In genomic region chr9:83691332-83692198, GRCm38 (mm10) we compare ENCODE assay signal across 8 mouse cellular contexts.
A peak's percentile ranks its signal among the peaks of the same experiment; 100 is the strongest.
DNase-seq lines count a peak whose midpoint lies in the region; ATAC-seq and TF ChIP-seq lines count a peak whose summit lies in the region.

No protein-coding gene starts in this region.

- H3K4me2 ChIP-seq in forebrain, embryonic 12.5 days, result peak overlapping the region; percentile 38
- peak overlapping the region; percentile 58 for H3K4me2 ChIP-seq in liver, postnatal 0 days (ENCODE audit: low read depth, low read length)
- peak overlapping the region; percentile 50 for H3K4me2 ChIP-seq in neural tube, embryonic 15.5 days

- H3K36me3 ChIP-seq in MEL (ENCODE audit: control insufficient read depth in 1 of 2, insufficient read depth in 2 of 2, low read length in 2 of 2), result no peaks in the 10 kb centered on the region
- no peaks in the 10 kb centered on the region for H3K36me3 ChIP-seq in forebrain, embryonic 12.5 days (replicated peaks)
- H3K36me3 ChIP-seq in liver, postnatal 0 days (replicated peaks; ENCODE audit: insufficient read depth, low read length), result no peaks in the 10 kb centered on the region
- no peaks in the 10 kb centered on the region for H3K36me3 ChIP-seq in neural tube, embryonic 15.5 days

- no peaks in the 10 kb centered on the region for H3K4me1 ChIP-seq in MEL (ENCODE audit: control insufficient read depth in 1 of 2, insufficient read depth in 2 of 2, low read length in 2 of 2)
- H3K4me1 ChIP-seq in forebrain, embryonic 12.5 days, result peaks cover 12% of the 10 kb centered on the region
- H3K4me1 ChIP-seq in liver, postnatal 0 days (ENCODE audit: insufficient read depth), result no peaks in the 10 kb centered on the region
- H3K4me1 ChIP-seq in neural tube, embryonic 15.5 days, result peaks cover 16% of the 10 kb centered on the region

- TF ChIP-seq EP300 in MEL (IDR thresholded peaks at IDR 0.05; ENCODE audit: low read depth in 1 of 2, low read length in 2 of 2), result no peak
- no peak for TF ChIP-seq EP300 in liver, postnatal 0 days (IDR thresholded peaks at IDR 0.05; ENCODE audit: low read depth)

- H3K27ac ChIP-seq in MEL (ENCODE audit: control insufficient read depth, low read depth, low read length), result no peak overlapping the region
- H3K27ac ChIP-seq in forebrain, embryonic 12.5 days, result no peak overlapping the region
- H3K27ac ChIP-seq in liver, postnatal 0 days (ENCODE audit: low read depth), result no peak overlapping the region
- no peak overlapping the region; the same call in 1 of the 2 replicates for H3K27ac ChIP-seq in neural tube, embryonic 15.5 days (replicated peaks)

- H3K79me2 ChIP-seq in MEL (ENCODE audit: control insufficient read depth, insufficient read depth, low read length, poor library complexity), result no peaks in the 10 kb centered on the region

- TF ChIP-seq CTCF in MEL (IDR thresholded peaks at IDR 0.05 in 2 of 3, conservative IDR thresholded peaks at IDR 0.05 in 1 of 3; ENCODE audit: control insufficient read depth in 1 of 3, insufficient read depth in 1 of 3, low read depth in 2 of 3, low read length in 3 of 3, poor library complexity in 1 of 3, severe bottlenecking in 1 of 3), result peak; percentile 68 to 89 (median 74)
- TF ChIP-seq CTCF in liver, postnatal 0 days (IDR thresholded peaks at IDR 0.05; ENCODE audit: low read depth), result peak; percentile 70

- DNase-seq in MEL (ENCODE audit: low read depth, low spot score), result peak; percentile 77
- peak; percentile 73 for DNase-seq in heart, postnatal 4 days
- peak; percentile 35 to 86 for DNase-seq in layer of hippocampus, adult 18-20 months (ENCODE audit: low spot score in 2 of 2)
- peak; percentile 67 for DNase-seq in liver, postnatal 0 days
- DNase-seq in thymus, postnatal 0 days (ENCODE audit: low spot score), result peak; percentile 68

- TF ChIP-seq POLR2A in MEL (IDR thresholded peaks at IDR 0.05; ENCODE audit: control insufficient read depth in 1 of 2, insufficient read depth in 1 of 2, low read depth in 1 of 2, low read length in 2 of 2, poor library complexity in 1 of 2), result no peak

- WGBS in forebrain, embryonic 12.5 days, result 21% methylated on average over 24 of the region's 24 CpGs
- WGBS in liver, postnatal 0 days (ENCODE audit: insufficient replicate concordance), result 20% methylated on average over 24 of the region's 24 CpGs
- WGBS in neural tube, embryonic 15.5 days, result 22% methylated on average over 24 of the region's 24 CpGs

- ATAC-seq in cerebellum, adult (ENCODE audit: insufficient number of reproducible peaks, low FRiP score, low TSS enrichment), result peak; percentile 80
- peak; percentile 84 for ATAC-seq in forebrain, embryonic 12.5 days (ENCODE audit: low FRiP score)
- peak; percentile 67; the same call in 1 of the 2 replicates for ATAC-seq in liver, postnatal 0 days
- ATAC-seq in neural tube, embryonic 15.5 days (ENCODE audit: low FRiP score), result peak; percentile 89

- peak; percentile 40 for TF ChIP-seq RAD21 in MEL (IDR thresholded peaks at IDR 0.05; ENCODE audit: low read depth, low read length)

- H3K4me3 ChIP-seq in MEL (ENCODE audit: control insufficient read depth in 1 of 2, insufficient read depth in 1 of 2, low read depth in 2 of 2, low read length in 2 of 2), result no peak overlapping the region
- peak overlapping the region; percentile 25 for H3K4me3 ChIP-seq in forebrain, embryonic 12.5 days (replicated peaks)
- H3K4me3 ChIP-seq in liver, postnatal 0 days (ENCODE audit: low read depth, low read length), result peak overlapping the region; percentile 38
- H3K4me3 ChIP-seq in neural tube, embryonic 15.5 days (replicated peaks), result peak overlapping the region; percentile 30

- no peak overlapping the region for H3K9ac ChIP-seq in MEL (ENCODE audit: control insufficient read depth, low read depth, low read length, poor library complexity, severe bottlenecking)
- 0 out of 2 replicates have a peak overlapping the region, but pooled peaks have one; percentile 18 for H3K9ac ChIP-seq in forebrain, embryonic 12.5 days
- no peak overlapping the region for H3K9ac ChIP-seq in liver, postnatal 0 days (replicated peaks)
- H3K9ac ChIP-seq in neural tube, embryonic 15.5 days (replicated peaks), result 0 out of 2 replicates have a peak overlapping the region, but pooled peaks have one; percentile 14

- no peaks in the 10 kb centered on the region for H3K9me3 ChIP-seq in MEL (replicated peaks; ENCODE audit: insufficient read depth, low read length)
- no peaks in the 10 kb centered on the region for H3K9me3 ChIP-seq in forebrain, embryonic 12.5 days
- H3K9me3 ChIP-seq in liver, postnatal 0 days (ENCODE audit: low read length), result no peaks in the 10 kb centered on the region
- H3K9me3 ChIP-seq in neural tube, embryonic 15.5 days (replicated peaks), result no peaks in the 10 kb centered on the region

- H3K27me3 ChIP-seq in MEL (ENCODE audit: control insufficient read depth in 1 of 2, insufficient read depth in 2 of 2, low read length in 2 of 2), result no peaks in the 10 kb centered on the region
- H3K27me3 ChIP-seq in forebrain, embryonic 12.5 days, result peaks cover 9% of the 10 kb centered on the region
- H3K27me3 ChIP-seq in liver, postnatal 0 days (ENCODE audit: insufficient read depth, low read length), result no peaks in the 10 kb centered on the region
- no peaks in the 10 kb centered on the region for H3K27me3 ChIP-seq in neural tube, embryonic 15.5 days (replicated peaks)

TF ChIP-seq in MEL, 35 proteins besides CTCF, POLR2A, EP300 and RAD21:
- TF ChIP-seq TBP (IDR thresholded peaks at IDR 0.05; ENCODE audit: low read depth, low read length) (no peak), NELFE (IDR thresholded peaks at IDR 0.05; ENCODE audit: low read depth, low read length) (no peak), ETS1 (IDR thresholded peaks at IDR 0.05; ENCODE audit: low read depth, low read length) (no peak), HCFC1 (IDR thresholded peaks at IDR 0.05; ENCODE audit: low read depth, low read length) (no peak), SMC3 (IDR thresholded peaks at IDR 0.05; ENCODE audit: low read depth, low read length) (peak; percentile 30)

Comparison
In these comparisons a context has a peak if more than half of its experiments do, and no peak if none do; other contexts are left out.
1. H3K4me3 ChIP-seq: peak in forebrain, embryonic 12.5 days (single experiment), liver, postnatal 0 days (single experiment) and neural tube, embryonic 15.5 days (single experiment); none in MEL (0 of 2).
2. H3K9ac ChIP-seq: peak in forebrain, embryonic 12.5 days (single experiment) and neural tube, embryonic 15.5 days (single experiment); none in MEL (single experiment) and liver, postnatal 0 days (single experiment).
3. Peak in every context shown above with its lines, with median percentiles within 50 percentile points of each other: DNase-seq, ATAC-seq and H3K4me2 ChIP-seq.